Mouse (Mus musculus) liver, postnatal 0 days (tissue): Measurements from ENCODE around the gene Ptger3.

Experiments
- CTCF ChIP-seq: sonication (generic); IDR thresholded peaks from 2 replicates; pipeline ENCODE4 v1.5.1; 2016; ENCODE audit warnings: antibody characterized with exemption, low read depth
- EP300 ChIP-seq: IDR thresholded peaks from 2 replicates; pipeline ENCODE4 v1.6.1; 2016; ENCODE audit warnings: antibody characterized with exemption, low read depth, mild to moderate bottlenecking

GRCm38 (mm10) chr3:157686105-157686504, 119.4 kb downstream of the Ptger3 start:
- no peak for TF ChIP-seq CTCF
- no peak for TF ChIP-seq EP300
